Mouse (Mus musculus): Measurements from ENCODE around the gene Theg.

DNA sequence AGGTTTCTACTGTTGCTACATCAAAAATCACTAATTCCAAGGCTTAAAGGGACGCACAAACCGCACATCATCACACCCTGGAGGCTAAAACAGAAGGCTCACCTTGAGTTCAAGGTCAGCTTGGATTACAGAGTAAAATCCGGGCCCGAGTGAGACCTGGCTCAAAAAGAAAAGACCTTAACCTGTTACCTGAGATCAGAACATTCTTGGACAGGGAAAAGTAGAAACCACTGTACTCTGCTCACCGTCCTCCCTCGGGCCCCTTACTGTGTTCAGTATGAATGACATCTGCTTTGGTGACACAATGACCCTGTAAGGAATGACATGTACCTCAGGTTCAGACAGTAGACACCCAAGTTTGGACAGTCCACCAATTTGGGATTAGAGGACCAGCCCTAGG lies 12.3 kb downstream of the Theg start:
- TF ChIP-seq CTCF (conservative IDR thresholded peaks at IDR 0.05; ENCODE audit: low read length), result no peak
- no peak for TF ChIP-seq NANOG (IDR thresholded peaks at IDR 0.05; ENCODE audit: borderline replicate concordance, low read length)
